Mouse (Mus musculus) spleen, adult 18-20 months (tissue): ENCODE results near the gene Fcmr.
A peak's percentile ranks its signal among the peaks of the same experiment; 100 is the strongest.

ENCODE experiments used
- DNase-seq, 2 experiments: peaks; one replicate each; pipeline ENCODE4 v3.0.0; 2022; ENCODE audit warnings: mixed read lengths in 2 of 2

Gene Fcmr

GRCm38 (mm10) chr1:130865541-130866221 is at the start of gene Fcmr:
Fcmr (plus strand) TSS chr1:130865669.
- DNase-seq = peak; percentile 36 to 46

DNA sequence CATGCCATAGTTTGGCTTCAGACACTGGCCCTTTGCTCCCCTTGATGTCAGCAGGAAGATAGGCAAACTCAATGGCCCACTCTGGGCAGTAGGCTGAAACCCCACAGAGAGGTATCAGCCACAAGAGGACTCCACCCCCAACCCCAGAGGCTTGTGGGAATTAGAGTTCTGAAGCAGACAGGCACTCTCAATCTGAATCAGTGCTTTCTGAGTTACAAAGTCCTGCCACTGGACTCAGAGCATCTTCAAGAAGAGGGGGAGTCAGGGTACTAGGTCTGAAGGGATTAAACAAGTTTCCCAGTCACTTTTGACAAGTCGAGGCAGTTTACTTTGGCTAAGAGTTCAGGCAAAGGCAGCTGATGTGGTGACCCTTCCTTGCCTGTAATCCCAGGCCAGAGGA is 45.7 kb upstream of the Fcmr start:
- DNase-seq = peak; percentile 19 to 29

- DNase-seq = peak; percentile 35 to 39
Observed at GRCm38 (mm10) chr1:130820316-130821148, 44.9 kb upstream of the Fcmr start.

GRCm38 (mm10) chr1:130821149-130821471 is 44.4 kb upstream of the Fcmr start:
- no peak for DNase-seq

DNA sequence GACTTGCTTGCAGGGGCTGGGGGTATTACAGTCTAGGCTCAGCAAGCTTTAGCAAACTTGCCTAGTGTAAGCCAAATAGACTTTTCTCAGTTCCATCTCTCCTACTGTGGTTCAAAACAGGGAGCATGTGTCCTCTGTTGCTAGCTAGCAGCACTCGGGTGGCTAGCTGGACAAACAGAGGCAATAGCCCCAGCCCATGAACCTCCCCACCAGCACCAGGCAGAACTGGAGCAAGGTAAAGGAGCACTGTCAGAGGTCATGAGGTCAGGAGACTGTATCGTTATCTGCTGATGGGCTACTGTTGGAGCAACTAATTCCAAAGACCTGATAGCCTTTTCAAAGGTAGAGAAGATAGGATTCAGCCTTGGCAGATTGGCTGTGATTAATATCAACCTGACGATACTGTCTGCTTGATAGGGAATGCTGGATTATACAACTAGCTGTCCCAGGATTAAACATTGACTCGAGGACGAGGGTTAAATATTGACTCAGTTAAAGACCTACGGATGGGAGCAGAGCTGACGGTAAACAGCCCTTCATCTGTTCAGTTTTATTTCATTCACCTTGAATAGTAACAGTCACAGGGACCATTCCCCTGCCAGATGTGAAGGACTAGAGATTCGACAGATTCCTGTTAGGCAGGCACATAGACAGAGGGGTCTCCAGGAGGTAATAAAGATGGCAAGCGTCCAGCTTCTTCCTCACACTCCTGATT is 43.4 kb upstream of the Fcmr start:
- no peak for DNase-seq

DNA sequence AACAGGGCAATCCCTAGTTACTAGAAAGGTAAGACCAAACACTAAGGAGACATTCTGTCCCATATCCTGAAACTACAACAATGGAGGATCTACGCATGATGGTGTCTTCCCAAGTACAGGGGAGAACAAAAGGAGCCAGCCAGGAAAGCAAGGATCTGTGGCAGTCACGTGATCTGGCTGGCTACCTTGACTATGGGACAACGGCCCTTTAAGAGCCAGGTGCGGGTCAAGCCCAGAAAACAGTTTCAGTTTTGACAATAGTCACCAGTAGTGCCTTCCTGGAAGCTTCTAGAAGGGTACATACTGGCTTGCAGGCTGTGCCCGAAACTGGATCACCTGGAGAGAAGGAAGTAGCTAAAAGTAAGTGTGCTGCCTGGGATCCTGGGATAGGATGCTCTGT is 39.0 kb upstream of the Fcmr start, which contains the start of gene Pigr:
Gene Pigr, plus strand, starts transcription at position 237 of the 400 bp plus-strand sequence.
- DNase-seq = no peak

GRCm38 (mm10) chr1:130828656-130829055 is 36.8 kb upstream of the Fcmr start:
- no peak for DNase-seq

GRCm38 (mm10) chr1:130829906-130830830 is 35.3 kb upstream of the Fcmr start:
- DNase-seq = no peak

DNA sequence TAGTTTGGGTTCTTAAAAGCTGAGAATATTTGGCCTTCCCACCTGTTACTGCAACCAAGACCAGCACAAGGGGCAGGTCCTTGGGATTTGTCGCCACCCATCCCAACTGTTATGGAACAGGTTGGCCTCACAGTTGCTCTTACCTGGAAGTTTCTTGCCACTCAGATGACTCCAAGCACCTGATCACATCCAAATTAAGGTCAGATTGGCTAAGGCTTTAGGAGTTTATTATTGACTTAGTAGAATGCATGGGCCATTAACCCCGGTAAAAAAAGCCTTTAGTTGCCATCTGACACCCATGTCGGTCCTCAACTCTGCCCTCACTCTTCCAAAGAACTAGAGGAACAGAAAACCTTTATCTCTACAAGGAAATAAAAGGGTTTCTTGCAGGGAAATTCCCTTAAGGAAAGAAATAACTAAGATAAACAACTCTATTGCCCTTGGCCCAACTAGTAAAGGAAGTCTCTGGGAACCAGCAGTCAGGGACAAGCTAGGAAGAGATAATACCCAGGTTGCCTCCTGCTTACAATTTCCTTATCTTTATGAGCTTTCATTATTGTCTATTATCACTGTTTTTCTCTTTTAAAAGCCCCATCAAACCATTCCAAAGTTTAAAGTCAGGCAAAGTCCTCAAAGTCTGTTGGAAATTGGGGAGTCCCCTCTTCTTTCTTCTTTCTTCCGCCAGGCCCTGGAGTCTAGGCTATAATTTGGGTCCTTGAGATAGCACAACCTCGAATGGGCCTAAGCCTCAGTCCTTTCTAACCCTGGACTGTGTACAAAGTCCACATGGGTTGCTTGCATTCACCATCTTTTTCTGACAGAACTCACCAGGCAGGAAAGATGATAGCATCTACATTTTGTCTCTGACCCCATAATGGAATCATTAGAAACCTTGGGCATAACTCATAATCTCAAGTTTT is 33.0 kb upstream of the Fcmr start:
- DNase-seq = no peak

- no peak for DNase-seq
Observed at GRCm38 (mm10) chr1:130835161-130835936, 30.1 kb upstream of the Fcmr start.

DNA sequence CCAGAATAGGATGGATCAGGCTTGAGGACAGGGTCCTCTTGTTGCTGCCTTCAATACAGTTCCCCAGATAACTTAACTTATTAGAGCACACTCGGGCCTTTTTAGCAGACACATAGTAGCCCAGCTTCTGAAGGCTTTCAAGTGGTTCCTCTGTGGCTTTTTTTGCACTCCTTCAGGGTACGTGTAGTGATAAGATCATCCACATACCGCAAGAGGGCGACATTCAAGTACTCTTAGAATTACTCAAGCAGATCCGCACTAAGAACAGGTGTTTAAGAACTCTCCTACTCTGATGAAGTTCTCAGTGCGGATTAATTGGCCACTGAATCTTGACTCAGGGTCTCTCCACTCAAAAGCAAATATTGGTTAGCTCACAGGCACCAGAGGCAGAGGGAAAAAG is 27.2 kb upstream of the Fcmr start:
- peak in 1 of 2 experiments; percentile 64 for DNase-seq

GRCm38 (mm10) chr1:130840599-130841379 is 24.7 kb upstream of the Fcmr start:
- no peak for DNase-seq

- DNase-seq = no peak
Observed at GRCm38 (mm10) chr1:130841621-130842020, 23.8 kb upstream of the Fcmr start.

GRCm38 (mm10) chr1:130844516-130844915 is 21.0 kb upstream of the Fcmr start:
- DNase-seq = no peak

DNA sequence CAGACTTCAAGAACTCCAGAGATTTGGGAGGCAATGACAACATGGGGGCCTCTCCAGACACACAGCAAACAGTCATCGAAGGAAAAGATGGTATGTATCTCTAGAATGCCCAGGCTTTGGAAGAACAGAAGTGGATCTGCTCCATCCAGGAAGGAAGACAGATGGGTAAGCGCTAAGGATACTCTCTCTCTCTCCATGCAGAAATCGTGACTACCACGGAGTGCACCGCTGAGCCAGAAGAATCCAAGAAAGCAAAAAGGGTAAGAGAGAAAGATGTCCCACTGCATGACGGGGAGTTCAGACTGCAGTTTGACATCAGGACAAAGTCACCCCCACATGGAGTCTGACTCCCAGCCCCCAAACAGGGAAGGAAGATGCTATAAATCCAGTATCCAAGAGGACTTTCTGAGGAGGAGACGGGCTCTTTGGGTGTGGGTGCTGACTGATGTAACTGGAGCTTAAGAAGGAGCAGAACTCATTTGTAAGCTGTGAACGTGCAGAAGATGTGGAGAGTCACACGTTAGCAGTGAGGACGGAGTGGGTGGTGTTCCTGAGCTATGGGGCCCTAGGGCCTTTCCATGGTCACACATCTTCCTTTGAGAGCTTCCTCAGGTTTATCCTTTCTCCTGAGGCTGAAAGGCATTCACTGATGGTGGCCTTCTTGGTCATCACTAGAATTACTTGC is 15.8 kb upstream of the Fcmr start:
- DNase-seq = no peak

- peak in 1 of 2 experiments; percentile 62 for DNase-seq
Observed at GRCm38 (mm10) chr1:130850405-130850804, 15.1 kb upstream of the Fcmr start.

DNA sequence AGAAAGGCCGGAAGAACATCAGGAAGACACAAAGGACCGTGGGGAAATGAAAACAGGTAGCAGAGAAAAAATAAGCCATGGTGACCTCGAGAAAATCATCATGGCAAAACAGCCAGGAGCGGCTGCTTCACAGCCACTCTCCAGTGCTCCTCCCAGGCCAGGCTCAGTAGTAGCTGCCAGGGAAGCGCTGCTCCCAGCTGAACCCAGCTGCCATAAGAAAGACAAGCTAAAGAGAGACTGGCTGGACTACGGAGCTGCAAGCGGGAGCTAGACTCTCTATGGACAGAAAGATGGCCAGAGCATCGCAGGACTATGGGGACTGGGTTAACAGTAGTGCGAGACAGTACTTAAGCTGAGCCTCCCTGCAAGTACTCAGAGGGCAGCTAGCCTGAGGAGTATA is 10.7 kb upstream of the Fcmr start:
- DNase-seq = no peak

DNA sequence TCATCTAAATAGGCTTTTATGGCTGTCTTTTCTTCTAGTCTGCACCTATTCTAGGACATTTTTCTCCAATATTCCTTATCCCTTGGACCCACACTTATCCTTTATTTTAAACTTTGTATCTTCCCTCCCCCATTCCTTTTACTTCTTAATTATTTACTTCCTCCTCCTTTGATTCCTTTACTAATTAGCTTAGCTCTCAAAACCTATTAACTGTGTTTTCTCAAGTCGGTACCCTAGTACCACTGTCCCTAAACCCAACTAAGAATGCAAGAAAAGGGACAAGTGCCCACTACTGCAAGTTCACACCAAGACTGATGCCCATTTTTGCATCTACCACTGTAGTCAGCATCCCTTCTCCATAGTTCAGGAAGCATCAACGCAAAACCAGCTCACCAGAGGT is 9.7 kb upstream of the Fcmr start:
- no peak for DNase-seq

- no peak for DNase-seq
Observed at GRCm38 (mm10) chr1:130857456-130857855, 8.0 kb upstream of the Fcmr start.
